ENCODE assay signal across 8 mouse cellular contexts in genomic region chr13:54247545-54247944, GRCm38 (mm10). TPM values are rescaled to one million over a fixed set of nuclear protein-coding genes. Genes with fewer than 3 reads are reported as not detected.
DNase-seq lines count a peak whose midpoint lies in the region; ATAC-seq and TF ChIP-seq lines count a peak whose summit lies in the region.

No protein-coding gene starts in this region.

- no peak overlapping the region for H3K4me2 ChIP-seq in intestine, embryonic 14.5 days (ENCODE audit: low read length)
- no peak overlapping the region for H3K4me2 ChIP-seq in intestine, embryonic 15.5 days (replicated peaks)

- H3K27ac ChIP-seq in intestine, embryonic 14.5 days (ENCODE audit: low read depth): no peak overlapping the region
- H3K27ac ChIP-seq in intestine, embryonic 15.5 days: no peak overlapping the region
- no peak overlapping the region for H3K27ac ChIP-seq in gastrocnemius, adult 2 months

- DNase-seq in intestine, embryonic 14.5 days (ENCODE audit: low spot score): peak; percentile 94
- peak; percentile 94 to 95 for DNase-seq in cerebellum, postnatal 25 days
- peak; percentile 73 for DNase-seq in gastrocnemius, adult 2 months
- peak; percentile 84 for DNase-seq in kidney, adult 18-20 months
- DNase-seq in left cerebral cortex, postnatal 4 days: peak; percentile 91
- peak; percentile 85 for DNase-seq in neural tube, embryonic 10.5 days (ENCODE audit: extremely low spot score, low spot score)
- DNase-seq in splenic B cell, adult 2 months (ENCODE audit: low read depth, low spot score): peak; percentile 92

- H3K27me3 ChIP-seq in intestine, embryonic 14.5 days (replicated peaks; ENCODE audit: control insufficient read depth, insufficient read depth, low read length): no peaks in the 10 kb centered on the region
- no peaks in the 10 kb centered on the region for H3K27me3 ChIP-seq in intestine, embryonic 15.5 days (replicated peaks)
- H3K27me3 ChIP-seq in splenic B cell, adult 2 months (ENCODE audit: control insufficient read depth, insufficient read depth, low read length, poor library complexity, severe bottlenecking): no peaks in the 10 kb centered on the region

- no peaks in the 10 kb centered on the region for H3K36me3 ChIP-seq in intestine, embryonic 14.5 days (ENCODE audit: control insufficient read depth, insufficient read depth, low read length)
- no peaks in the 10 kb centered on the region for H3K36me3 ChIP-seq in intestine, embryonic 15.5 days
- no peaks in the 10 kb centered on the region for H3K36me3 ChIP-seq in splenic B cell, adult 2 months (ENCODE audit: control insufficient read depth, insufficient read depth, low read length, poor library complexity, severe bottlenecking)

- intact Hi-C loops in gastrocnemius, adult 2 months (cut with DNase I): loop anchor here (1.0 to 2.0 kb wide), 3 partner anchors 73 to 200 kb away; no protein-coding TSS in a partner anchor
- intact Hi-C loops in left cerebral cortex, postnatal 4 days (cut with DNase I): loop anchor here (1.0 kb wide), 1 partner anchor 200 kb away; no protein-coding TSS in a partner anchor

- 26% methylated on average over 4 of the region's 4 CpGs for WGBS in intestine, embryonic 14.5 days
- WGBS in intestine, embryonic 15.5 days: 17% methylated on average over 4 of the region's 4 CpGs

- H3K4me3 ChIP-seq in intestine, embryonic 14.5 days (ENCODE audit: low read depth, low read length): no peak overlapping the region
- H3K4me3 ChIP-seq in intestine, embryonic 15.5 days (replicated peaks): no peak overlapping the region
- no peak overlapping the region for H3K4me3 ChIP-seq in gastrocnemius, adult 2 months

- H3K9me3 ChIP-seq in intestine, embryonic 14.5 days (ENCODE audit: control insufficient read depth, low read length): no peaks in the 10 kb centered on the region
- H3K9me3 ChIP-seq in intestine, embryonic 15.5 days: no peaks in the 10 kb centered on the region

- no peak overlapping the region for H3K9ac ChIP-seq in intestine, embryonic 14.5 days (ENCODE audit: low read length)
- no peak overlapping the region for H3K9ac ChIP-seq in intestine, embryonic 15.5 days

- 0 out of 2 replicates have a peak, but pooled peaks have one; percentile 68 for ATAC-seq in intestine, embryonic 14.5 days (replicated peaks; ENCODE audit: low FRiP score, low TSS enrichment, low read depth)
- no peak for ATAC-seq in intestine, embryonic 15.5 days

- H3K4me1 ChIP-seq in intestine, embryonic 14.5 days (replicated peaks; ENCODE audit: control insufficient read depth, insufficient read depth, low read length): peaks cover 11% of the 10 kb centered on the region; the same call in 1 of the 2 replicates
- peaks cover 3% of the 10 kb centered on the region; the same call in 1 of the 2 replicates for H3K4me1 ChIP-seq in intestine, embryonic 15.5 days (replicated peaks)

- peak; percentile 93 for TF ChIP-seq CTCF in gastrocnemius, adult 2 months (IDR thresholded peaks at IDR 0.05)

RNA-seq across cellular contexts. Expression of gene Hrh2, which starts 55.6 kb away (rescaled TPM):
- polyA plus RNA-seq in intestine, embryonic 14.5 days (2014; fragmentation: Nextera tagmentation; extraction: Ambion mirVana): 0.16 and 0.26 TPM in 2 replicates
- polyA plus RNA-seq in intestine, embryonic 15.5 days (2015; fragmentation: Nextera tagmentation; extraction: Ambion mirVana): 0.09 and 0.11 TPM in 2 replicates
- total RNA-seq in gastrocnemius, adult 2 months (2021): under 1 TPM; 0.11 to 0.15 TPM
- 1 to 10 TPM; 3.9 to 4.1 TPM for total RNA-seq in left cerebral cortex, postnatal 4 days (2021)

Comparison
In these comparisons a context has a peak if more than half of its experiments do, and no peak if none do; other contexts are left out.
1. RNA of gene Hrh2, which starts 55.6 kb away (total RNA-seq): 3.9 to 4.1 TPM in left cerebral cortex, postnatal 4 days; 0.11 to 0.15 TPM in gastrocnemius, adult 2 months; every median in the first group is over 4 times any median in the second.
2. Peak in every context shown above with its lines, with median percentiles within 50 percentile points of each other: DNase-seq.